ENCODE assay signal across 8 mouse cellular contexts in the genomic region with DNA sequence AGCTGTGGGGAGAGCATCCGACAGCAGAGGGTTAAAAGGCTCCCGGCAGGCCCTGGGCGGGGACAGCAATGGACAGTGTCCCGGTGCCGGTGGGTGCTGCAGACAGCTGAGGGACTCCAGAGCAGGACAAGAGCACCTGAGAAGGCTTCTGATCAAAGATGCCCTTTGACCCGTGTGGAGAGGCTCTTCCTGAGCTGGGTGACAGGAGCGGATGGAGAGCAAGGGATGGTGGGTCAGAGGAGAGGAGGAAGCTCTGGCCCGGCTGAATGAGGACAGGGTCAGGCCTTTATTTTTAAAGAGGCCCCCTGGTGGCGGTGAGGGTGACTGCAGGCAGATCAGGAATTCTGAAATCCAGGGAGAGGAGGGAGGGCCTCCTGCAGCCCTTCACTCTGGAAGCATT. TPM values are rescaled to one million over a fixed set of nuclear protein-coding genes. Genes with fewer than 3 reads are reported as not detected.
DNase-seq lines count a peak whose midpoint lies in the region; ATAC-seq lines count a peak whose summit lies in the region.

No protein-coding gene starts in this region.

- ATAC-seq in inflammation-experienced regulatory T-cells, adult 6 months = peak; percentile 32
- peak; percentile 43 for ATAC-seq in megakaryocyte-erythroid progenitor cell, adult 5-6 weeks (replicated peaks; ENCODE audit: low FRiP score, low TSS enrichment, poor library complexity, severe bottlenecking)

- DNase-seq in adrenal gland, adult (ENCODE audit: inconsistent age in 2 of 2, low spot score in 1 of 2) = peak; percentile 85 to 96
- DNase-seq in embryo, embryonic 10.5 days (ENCODE audit: low spot score) = peak; percentile 94
- DNase-seq in gastrocnemius, postnatal 14 days = peak; percentile 81
- peak; percentile 76 to 84 for DNase-seq in left cerebral cortex, postnatal 10 days (ENCODE audit: extremely low spot score in 1 of 2, low spot score in 2 of 2)
- peak; percentile 72 for DNase-seq in right cerebral cortex, postnatal 14 days
- no peak for DNase-seq in c-Kit-positive CD71-positive TER-119-positive erythroid progenitor cells, embryonic 14.5 days (ENCODE audit: low spot score)

- intact Hi-C loops in gastrocnemius, postnatal 14 days (cut with DNase I; ENCODE audit: low total_unique reads) = no loop called here
- intact Hi-C loops in left cerebral cortex, postnatal 10 days (cut with DNase I) = no loop called here

RNA-seq across cellular contexts. Expression of a gene that starts 4.9 kb away (rescaled TPM):
- 10 to 100 TPM; 57.9 to 80.0 TPM for total RNA-seq in gastrocnemius, postnatal 14 days (2021)
- 10 to 100 TPM; 14.8 to 27.1 (median 20.3) TPM for polyA plus RNA-seq in inflammation-experienced regulatory T-cells, adult 6 months (2017; shearing (Covaris generic))
- total RNA-seq in left cerebral cortex, postnatal 10 days (2021) = 10 to 100 TPM; 31.7 to 37.6 TPM
- total RNA-seq in megakaryocyte-erythroid progenitor cell, adult 5-6 weeks (2014; fragmentation: Nextera tagmentation) = 29.1 and 33.9 TPM in 2 replicates
- total RNA-seq in megakaryocyte-erythroid progenitor cell, adult 5-6 weeks (2017) = 11.2 and 12.5 TPM in 2 replicates

RNA-seq across cellular contexts. Expression of a gene that starts 7.9 kb away (rescaled TPM):
- total RNA-seq in gastrocnemius, postnatal 14 days (2021) = 10 to 100 TPM; 28.3 to 30.3 TPM
- 10 to 100 TPM; 38.8 to 53.8 (median 51.1) TPM for polyA plus RNA-seq in inflammation-experienced regulatory T-cells, adult 6 months (2017; shearing (Covaris generic))
- 10 to 100 TPM; 40.9 to 41.4 TPM for total RNA-seq in left cerebral cortex, postnatal 10 days (2021)
- 52.3 and 56.7 TPM in 2 replicates for total RNA-seq in megakaryocyte-erythroid progenitor cell, adult 5-6 weeks (2014; fragmentation: Nextera tagmentation)
- total RNA-seq in megakaryocyte-erythroid progenitor cell, adult 5-6 weeks (2017) = 15.3 and 31.6 TPM in 2 replicates

RNA-seq across cellular contexts. Expression of a gene that starts 16.1 kb away (rescaled TPM):
- 100 to 1,000 TPM; 398 to 459 TPM for total RNA-seq in gastrocnemius, postnatal 14 days (2021)
- 1,000 to 10,000 TPM in 1 of 3 experiments, 100 to 1,000 TPM in 2; 309 to 2,729 (median 443) TPM for polyA plus RNA-seq in inflammation-experienced regulatory T-cells, adult 6 months (2017; shearing (Covaris generic))
- 10 to 100 TPM; 24.1 to 25.3 TPM for total RNA-seq in left cerebral cortex, postnatal 10 days (2021)
- total RNA-seq in megakaryocyte-erythroid progenitor cell, adult 5-6 weeks (2014; fragmentation: Nextera tagmentation) = 54.9 and 83.9 TPM in 2 replicates
- total RNA-seq in megakaryocyte-erythroid progenitor cell, adult 5-6 weeks (2017) = 91.1 and 98.2 TPM in 2 replicates

RNA-seq across cellular contexts. Expression of a gene that starts 28.9 kb away (rescaled TPM):
- total RNA-seq in gastrocnemius, postnatal 14 days (2021) = 1 to 10 TPM; 4.8 to 6.8 TPM
- polyA plus RNA-seq in inflammation-experienced regulatory T-cells, adult 6 months (2017; shearing (Covaris generic)) = 1 to 10 TPM in 2 of 3 experiments, under 1 TPM in 1; 0.94 to 3.8 (median 3.3) TPM
- 100 to 1,000 TPM; 146 to 158 TPM for total RNA-seq in left cerebral cortex, postnatal 10 days (2021)
- 12.7 and 22.5 TPM in 2 replicates for total RNA-seq in megakaryocyte-erythroid progenitor cell, adult 5-6 weeks (2014; fragmentation: Nextera tagmentation)
- 6.6 and 6.9 TPM in 2 replicates for total RNA-seq in megakaryocyte-erythroid progenitor cell, adult 5-6 weeks (2017)

RNA-seq across cellular contexts. Expression of a gene that starts 43.1 kb away (rescaled TPM):
- 1 to 10 TPM; 3.3 to 3.6 TPM for total RNA-seq in gastrocnemius, postnatal 14 days (2021)
- polyA plus RNA-seq in inflammation-experienced regulatory T-cells, adult 6 months (2017; shearing (Covaris generic)) = 10 to 100 TPM; 49.5 to 72.6 (median 52.6) TPM
- 1 to 10 TPM; 8.7 to 9.4 TPM for total RNA-seq in left cerebral cortex, postnatal 10 days (2021)
- 31.8 and 53.7 TPM in 2 replicates for total RNA-seq in megakaryocyte-erythroid progenitor cell, adult 5-6 weeks (2014; fragmentation: Nextera tagmentation)
- 11.4 and 11.6 TPM in 2 replicates for total RNA-seq in megakaryocyte-erythroid progenitor cell, adult 5-6 weeks (2017)

Comparison
In these comparisons a context has a peak if more than half of its experiments do, and no peak if none do; other contexts are left out.
1. RNA of a gene that starts 16.1 kb away (total RNA-seq): 398 to 459 TPM in gastrocnemius, postnatal 14 days; 54.9 to 98.2 TPM in megakaryocyte-erythroid progenitor cell, adult 5-6 weeks and 24.1 to 25.3 TPM in left cerebral cortex, postnatal 10 days; every median in the first group is over 4 times any median in the second.